Mouse (Mus musculus) mesoderm, embryonic 11.5 days (tissue): Measurements from ENCODE around the gene Ap2s1.

Source experiments
- DNase-seq: peaks from one replicate; pipeline ENCODE4 v3.0.0-alpha.2; 2012; ENCODE audit warnings: low read depth, low spot score

Ap2s1 gene

DNA sequence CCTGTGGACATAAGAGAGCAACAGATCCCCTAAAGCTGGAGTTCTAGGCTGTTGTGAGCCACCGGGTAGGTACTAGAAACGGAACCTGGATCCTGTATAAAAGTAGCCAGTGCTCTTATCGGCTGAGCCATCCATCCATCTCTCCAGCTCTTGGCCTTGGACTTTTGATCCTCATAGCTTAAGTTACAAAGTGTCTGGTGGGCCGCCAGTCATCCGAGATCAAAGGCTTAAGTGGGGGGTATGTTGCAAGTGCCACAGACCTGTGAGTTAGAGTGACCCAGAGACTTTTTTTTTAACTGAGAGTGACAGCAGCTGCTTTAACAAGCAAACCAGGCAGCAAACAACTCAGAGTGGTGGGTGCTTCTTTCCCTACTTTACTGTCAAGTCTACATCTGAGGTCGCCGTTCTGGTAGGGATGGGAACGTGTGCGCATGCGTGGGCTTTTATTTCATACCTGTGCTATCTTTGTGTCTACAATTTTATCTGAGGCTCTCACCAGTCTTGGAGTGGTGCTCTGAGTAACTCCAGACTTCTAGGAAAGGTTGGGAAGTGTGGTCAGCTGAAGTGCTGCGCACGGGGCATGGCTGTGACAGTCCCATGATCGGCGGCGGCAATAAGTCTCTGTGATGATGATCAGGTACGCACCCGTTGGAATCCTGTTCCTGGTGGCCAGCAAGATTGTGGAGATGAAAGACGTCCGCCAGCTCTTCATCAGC is 55.0 kb downstream of the Ap2s1 start:
- DNase-seq: no peak

DNA sequence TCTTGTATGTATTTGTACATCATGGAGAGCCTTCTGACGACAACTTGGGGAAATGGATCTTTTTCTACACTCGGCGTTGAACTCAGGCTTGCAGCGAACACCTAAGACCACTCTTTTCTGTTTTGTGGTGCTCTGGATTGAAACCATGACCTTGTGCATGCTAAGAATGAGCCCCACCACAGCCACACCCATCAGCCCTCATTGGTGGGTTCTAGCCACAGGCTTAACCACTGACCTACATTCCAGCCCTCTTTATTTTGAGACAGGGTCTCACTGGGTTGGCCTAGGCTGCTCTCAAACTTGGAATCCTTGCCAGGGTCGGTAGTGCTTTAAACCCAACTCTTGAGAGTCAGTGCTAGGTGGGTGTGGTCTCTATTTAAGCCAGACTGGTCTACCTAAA is 56.7 kb downstream of the Ap2s1 start:
- DNase-seq: no peak
